Mouse (Mus musculus): ENCODE results near the gene Kat2a. TPM values are rescaled to one million over a fixed set of nuclear protein-coding genes. Genes with fewer than 3 reads are reported as not detected.
"Not testable (repeated sequence)": the region's sequence is repeated elsewhere in the genome, so short reads cannot be mapped to it uniquely, and the experiment has no call there.

The Kat2a gene
- polyA plus RNA-seq, 1 experiment from 2014 or later = 12.0 TPM

DNA sequence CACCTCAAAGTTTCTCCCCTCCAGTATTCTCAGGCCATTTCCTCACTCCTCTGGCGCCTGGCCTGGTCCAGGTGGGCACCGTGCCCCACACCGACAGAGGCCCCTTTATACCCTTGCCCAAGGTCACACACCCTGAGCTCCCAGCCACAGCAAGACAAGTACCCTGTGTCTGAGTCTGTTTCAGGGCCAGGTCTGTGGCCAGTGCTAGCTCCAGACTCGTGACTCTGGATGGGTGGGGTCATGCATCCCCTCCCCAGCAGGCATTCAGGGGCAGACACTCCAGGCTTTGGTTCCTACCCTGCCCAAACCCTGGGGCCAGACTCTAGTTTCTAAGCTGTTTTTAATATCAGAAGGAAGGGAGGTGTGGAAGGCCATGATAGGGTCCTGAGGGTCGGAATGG, 30.4 kb downstream of the Kat2a start:
- 68% methylated on average over 5 of the region's 5 CpGs for WGBS (ENCODE audit: insufficient replicate concordance)
- Histone ChIP-seq H3K27ac (ENCODE audit: low read length) (no peak overlapping the region), H3K9ac (ENCODE audit: low read depth, low read length) (no peak overlapping the region), H3K36me3 (ENCODE audit: control insufficient read depth, insufficient read depth) (no peaks in the 10 kb centered on the region), H3K9me3 (replicated peaks; ENCODE audit: control insufficient read depth, low read length) (no peaks in the 10 kb centered on the region), H3K27me3 (ENCODE audit: control insufficient read depth, insufficient read depth, low read depth, low read length) (no peaks in the 10 kb centered on the region), H3K4me3 (ENCODE audit: low read depth, low read length) (no peak overlapping the region), H3K4me2 (ENCODE audit: low read depth, low read length) (no peak overlapping the region), H3K4me1 (ENCODE audit: control insufficient read depth, low read depth, low read length) (no peaks in the 10 kb centered on the region)
- no peak for ATAC-seq (ENCODE audit: low read depth)

- Histone ChIP-seq H3K36me3 (ENCODE audit: control insufficient read depth, insufficient read depth) (no peaks in the 10 kb centered on the region), H3K4me2 (ENCODE audit: low read depth, low read length) (no peak overlapping the region), H3K27me3 (ENCODE audit: control insufficient read depth, insufficient read depth, low read depth, low read length) (peaks cover 12% of the 10 kb centered on the region), H3K4me3 (ENCODE audit: low read depth, low read length) (no peak overlapping the region), H3K4me1 (ENCODE audit: control insufficient read depth, low read depth, low read length) (no peaks in the 10 kb centered on the region), H3K27ac (ENCODE audit: low read length) (no peak overlapping the region), H3K9ac (ENCODE audit: low read depth, low read length) (no peak overlapping the region), H3K9me3 (replicated peaks; ENCODE audit: control insufficient read depth, low read length) (no peaks in the 10 kb centered on the region)
- ATAC-seq (ENCODE audit: low read depth) = no peak
- 50% methylated on average over 7 of the region's 7 CpGs for WGBS (ENCODE audit: insufficient replicate concordance)
These were observed 34.5 kb downstream of the Kat2a start for GRCm38 (mm10) chr11:100677810-100678209.

DNA sequence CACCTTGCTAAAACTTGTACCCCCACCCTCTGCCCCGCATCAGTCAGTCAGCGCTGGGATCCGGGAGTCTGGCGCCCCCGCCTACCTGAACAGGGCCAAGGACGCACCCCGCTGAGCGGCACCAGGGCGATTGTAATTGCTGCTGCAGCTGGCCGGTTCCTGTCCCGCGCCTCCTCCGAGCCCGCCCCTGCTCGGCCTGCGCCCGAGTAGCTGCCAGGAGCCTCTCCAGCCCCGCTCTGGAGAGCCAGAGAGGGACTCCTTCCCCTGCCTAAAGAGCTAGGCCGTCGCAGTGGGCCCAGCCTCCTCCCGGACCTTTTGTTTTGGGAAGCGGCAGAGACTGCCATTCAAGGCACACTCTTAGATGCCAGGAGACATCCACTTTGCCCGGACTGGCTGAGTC, 39.1 kb downstream of the Kat2a start:
- no peaks in the 10 kb centered on the region for H3K4me1 ChIP-seq (ENCODE audit: control insufficient read depth, low read depth, low read length)
- ATAC-seq (ENCODE audit: low read depth) = no peak
- H3K27ac ChIP-seq (ENCODE audit: low read length) = no peak overlapping the region
- H3K9me3 ChIP-seq (replicated peaks; ENCODE audit: control insufficient read depth, low read length) = no peaks in the 10 kb centered on the region
- H3K4me3 ChIP-seq (ENCODE audit: low read depth, low read length) = no peak overlapping the region
- no peaks in the 10 kb centered on the region for H3K36me3 ChIP-seq (ENCODE audit: control insufficient read depth, insufficient read depth)
- peaks cover 20% of the 10 kb centered on the region for H3K27me3 ChIP-seq (ENCODE audit: control insufficient read depth, insufficient read depth, low read depth, low read length)
- 10% methylated on average over 23 of the region's 23 CpGs for WGBS (ENCODE audit: insufficient replicate concordance)
- H3K4me2 ChIP-seq (ENCODE audit: low read depth, low read length) = no peak overlapping the region
- H3K9ac ChIP-seq (ENCODE audit: low read depth, low read length) = no peak overlapping the region

- no peak for ATAC-seq (ENCODE audit: low read depth)
- WGBS (ENCODE audit: insufficient replicate concordance) = 31% methylated on average over 2 of the region's 2 CpGs
- H3K4me3 ChIP-seq (ENCODE audit: low read depth, low read length) = no peak overlapping the region
These were observed 40.3 kb downstream of the Kat2a start for GRCm38 (mm10) chr11:100671956-100672355.

GRCm38 (mm10) chr11:100671049-100671448, 41.2 kb downstream of the Kat2a start:
- WGBS (ENCODE audit: insufficient replicate concordance) = 48% methylated on average over 1 of the region's 1 CpGs
- no peaks in the 10 kb centered on the region for H3K9me3 ChIP-seq (replicated peaks; ENCODE audit: control insufficient read depth, low read length)

More at GRCm38 (mm10) chr11:100671956-100672355, 40.3 kb downstream of the Kat2a start:
- Histone ChIP-seq H3K27me3 (ENCODE audit: control insufficient read depth, insufficient read depth, low read depth, low read length) (peaks cover 20% of the 10 kb centered on the region), H3K27ac (ENCODE audit: low read length) (no peak overlapping the region), H3K36me3 (ENCODE audit: control insufficient read depth, insufficient read depth) (no peaks in the 10 kb centered on the region), H3K9me3 (replicated peaks; ENCODE audit: control insufficient read depth, low read length) (no peaks in the 10 kb centered on the region), H3K4me1 (ENCODE audit: control insufficient read depth, low read depth, low read length) (no peaks in the 10 kb centered on the region), H3K9ac (ENCODE audit: low read depth, low read length) (no peak overlapping the region), H3K4me2 (ENCODE audit: low read depth, low read length) (no peak overlapping the region)

DNA sequence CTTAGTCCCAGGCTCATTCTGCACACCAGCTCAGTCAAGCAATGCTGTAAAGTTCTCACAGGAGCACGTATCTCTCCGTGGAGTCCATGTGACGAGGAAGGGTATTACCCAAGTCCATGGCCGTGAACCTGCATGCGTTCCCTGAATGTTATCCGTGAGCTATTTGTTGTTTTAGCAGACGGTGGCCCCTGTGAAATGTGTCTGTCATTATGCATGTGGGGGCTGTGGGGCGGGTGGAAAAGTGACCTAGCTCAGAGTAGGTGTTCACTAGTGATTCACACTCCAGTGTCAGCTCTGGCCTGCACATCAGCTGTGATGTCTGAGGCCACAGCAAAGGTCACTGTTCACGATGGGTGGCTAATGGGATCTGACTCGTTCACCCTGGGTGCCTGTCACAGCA, 52.5 kb downstream of the Kat2a start:
- ATAC-seq (ENCODE audit: low read depth) = no peak

More at GRCm38 (mm10) chr11:100671049-100671448, 41.2 kb downstream of the Kat2a start:
- H3K4me3 ChIP-seq (ENCODE audit: low read depth, low read length) = no peak overlapping the region
- ATAC-seq (ENCODE audit: low read depth) = no peak
- peaks cover 20% of the 10 kb centered on the region for H3K27me3 ChIP-seq (ENCODE audit: control insufficient read depth, insufficient read depth, low read depth, low read length)
- H3K27ac ChIP-seq (ENCODE audit: low read length) = no peak overlapping the region
- H3K36me3 ChIP-seq (ENCODE audit: control insufficient read depth, insufficient read depth) = no peaks in the 10 kb centered on the region
- H3K4me2 ChIP-seq (ENCODE audit: low read depth, low read length) = no peak overlapping the region
- no peaks in the 10 kb centered on the region for H3K4me1 ChIP-seq (ENCODE audit: control insufficient read depth, low read depth, low read length)
- H3K9ac ChIP-seq (ENCODE audit: low read depth, low read length) = no peak overlapping the region

DNA sequence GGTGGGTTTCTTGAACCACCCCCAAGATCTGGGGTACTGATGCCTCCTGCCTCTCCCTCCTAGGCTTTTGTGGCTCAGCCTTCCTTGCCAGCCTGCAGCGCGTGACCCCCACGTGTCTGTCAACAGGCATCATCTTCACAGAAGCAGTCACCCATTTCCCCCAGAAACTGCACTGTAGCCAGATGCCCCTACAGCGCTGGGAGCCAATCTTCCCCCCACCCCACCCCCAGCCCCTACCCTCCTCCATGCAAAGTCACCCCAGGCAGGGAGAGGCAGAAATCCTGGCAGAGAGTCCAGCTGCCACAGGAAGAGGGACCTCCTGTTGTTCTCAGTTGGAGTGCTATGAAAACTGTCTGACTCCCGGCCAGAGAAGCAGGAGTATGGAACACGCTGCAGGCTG, 55.8 kb downstream of the Kat2a start:
- Histone ChIP-seq H3K4me3 (ENCODE audit: low read depth, low read length) (no peak overlapping the region), H3K9me3 (replicated peaks; ENCODE audit: control insufficient read depth, low read length) (no peaks in the 10 kb centered on the region), H3K27me3 (ENCODE audit: control insufficient read depth, insufficient read depth, low read depth, low read length) (peaks cover 4% of the 10 kb centered on the region), H3K4me1 (ENCODE audit: control insufficient read depth, low read depth, low read length) (no peaks in the 10 kb centered on the region), H3K9ac (ENCODE audit: low read depth, low read length) (no peak overlapping the region), H3K4me2 (ENCODE audit: low read depth, low read length) (no peak overlapping the region), H3K36me3 (ENCODE audit: control insufficient read depth, insufficient read depth) (no peaks in the 10 kb centered on the region), H3K27ac (ENCODE audit: low read length) (no peak overlapping the region)
- ATAC-seq (ENCODE audit: low read depth) = no peak
- WGBS (ENCODE audit: insufficient replicate concordance) = 28% methylated on average over 6 of the region's 6 CpGs

More for the DNA sequence above, 52.5 kb downstream of the Kat2a start:
- no peak overlapping the region for H3K27ac ChIP-seq (ENCODE audit: low read length)
- no peaks in the 10 kb centered on the region for H3K9me3 ChIP-seq (replicated peaks; ENCODE audit: control insufficient read depth, low read length)
- no peaks in the 10 kb centered on the region for H3K4me1 ChIP-seq (ENCODE audit: control insufficient read depth, low read depth, low read length)
- 59% methylated on average over 10 of the region's 10 CpGs for WGBS (ENCODE audit: insufficient replicate concordance)
- no peak overlapping the region for H3K4me3 ChIP-seq (ENCODE audit: low read depth, low read length)
- no peak overlapping the region for H3K4me2 ChIP-seq (ENCODE audit: low read depth, low read length)
- H3K36me3 ChIP-seq (ENCODE audit: control insufficient read depth, insufficient read depth) = no peaks in the 10 kb centered on the region
- no peaks in the 10 kb centered on the region for H3K27me3 ChIP-seq (ENCODE audit: control insufficient read depth, insufficient read depth, low read depth, low read length)
- no peak overlapping the region for H3K9ac ChIP-seq (ENCODE audit: low read depth, low read length)

GRCm38 (mm10) chr11:100655589-100655988, 56.7 kb downstream of the Kat2a start:
- H3K4me3 ChIP-seq (ENCODE audit: low read depth, low read length); H3K9ac ChIP-seq (ENCODE audit: low read depth, low read length); H3K4me1 ChIP-seq (ENCODE audit: control insufficient read depth, low read depth, low read length); ATAC-seq (ENCODE audit: low read depth); H3K4me2 ChIP-seq (ENCODE audit: low read depth, low read length); H3K9me3 ChIP-seq (replicated peaks; ENCODE audit: control insufficient read depth, low read length); H3K27ac ChIP-seq (ENCODE audit: low read length); H3K36me3 ChIP-seq (ENCODE audit: control insufficient read depth, insufficient read depth): not testable (repeated sequence)
- peaks cover 13% of the 10 kb centered on the region for H3K27me3 ChIP-seq (ENCODE audit: control insufficient read depth, insufficient read depth, low read depth, low read length)
- 25% methylated on average over 2 of the region's 3 CpGs for WGBS (ENCODE audit: insufficient replicate concordance)
